Mouse (Mus musculus) intestine, postnatal 0 days (tissue): Measurements from ENCODE around the gene Gm47985. TPM values are rescaled to one million over a fixed set of nuclear protein-coding genes. Genes with fewer than 3 reads are reported as not detected.
"Not testable (repeated sequence)": the region's sequence is repeated elsewhere in the genome, so short reads cannot be mapped to it uniquely, and the experiment has no call there.

Experiments
- ATAC-seq: fragments of 200-750 bp; cut with Nextera tagmentation; 2 replicates; pipeline ENCODE4 v1.8.0; 2017; ENCODE audit warnings: mild to moderate bottlenecking, moderate TSS enrichment, moderate library complexity
- H3K27ac ChIP-seq: fragments of 300-500 bp; sonication (generic); 2 replicates; pipeline ENCODE4 v1.5.1; 2014; ENCODE audit warnings: mild to moderate bottlenecking, low read depth, low read length, moderate library complexity
- H3K27me3 ChIP-seq: fragments of 300-500 bp; sonication (generic); replicated peaks from 2 replicates; pipeline ENCODE4 v1.6.1; 2014; ENCODE audit warnings: low read length, mixed read lengths; ENCODE audit not compliant: control insufficient read depth, insufficient read depth
- H3K36me3 ChIP-seq: fragments of 300-500 bp; sonication (generic); 2 replicates; pipeline ENCODE4 v1.6.1; 2014; ENCODE audit warnings: mild to moderate bottlenecking, moderate library complexity; ENCODE audit not compliant: control insufficient read depth, insufficient read depth
- H3K4me1 ChIP-seq: fragments of 300-500 bp; sonication (generic); replicated peaks from 2 replicates; pipeline ENCODE4 v1.6.1; 2014; ENCODE audit warnings: antibody characterized with exemption, low read length, mixed read lengths; ENCODE audit not compliant: control insufficient read depth, insufficient read depth
- H3K4me2 ChIP-seq: fragments of 300-500 bp; sonication (generic); replicated peaks from 2 replicates; pipeline ENCODE4 v1.6.1; 2014; ENCODE audit warnings: low read depth, mild to moderate bottlenecking, moderate library complexity
- H3K4me3 ChIP-seq: fragments of 300-500 bp; sonication (generic); 2 replicates; pipeline ENCODE4 v1.5.1; 2014; ENCODE audit warnings: low read depth, low read length
- H3K9ac ChIP-seq: fragments of 300-500 bp; sonication (generic); 2 replicates; pipeline ENCODE4 v1.6.1; 2014; ENCODE audit warnings: mild to moderate bottlenecking, low read depth, low read length
- H3K9me3 ChIP-seq: fragments of 300-500 bp; sonication (generic); 2 replicates; pipeline ENCODE4 v1.6.1; 2016; ENCODE audit warnings: mixed run types; ENCODE audit not compliant: control insufficient read depth
- CTCF ChIP-seq: sonication (generic); IDR thresholded peaks from 2 replicates; pipeline ENCODE4 v1.5.1; 2016; ENCODE audit warnings: low read depth, mild to moderate bottlenecking, control low read depth, antibody characterized with exemption, moderate library complexity
- WGBS: fragments of 180-500 bp; shearing (Covaris S2); extraction: QIAGEN DNeasy Blood & Tissue Kit; methylation state at CpG from one replicate; pipeline ENCODE4 v1.1.7; 2014; 5-methylcytosine and 5-hydroxymethylcytosine counted together
- polyA plus RNA-seq: library from polyadenylated mRNA; unstranded; fragments of >200 nt; fragmentation: Nextera tagmentation; extraction: Ambion mirVana; gene quantifications from 2 replicates; pipeline ENCODE4 v1.2.1, GENCODE M21; 2015

Gm47985 gene
- polyA plus RNA-seq, 1 experiment from 2014 or later: 0.08 TPM

DNA sequence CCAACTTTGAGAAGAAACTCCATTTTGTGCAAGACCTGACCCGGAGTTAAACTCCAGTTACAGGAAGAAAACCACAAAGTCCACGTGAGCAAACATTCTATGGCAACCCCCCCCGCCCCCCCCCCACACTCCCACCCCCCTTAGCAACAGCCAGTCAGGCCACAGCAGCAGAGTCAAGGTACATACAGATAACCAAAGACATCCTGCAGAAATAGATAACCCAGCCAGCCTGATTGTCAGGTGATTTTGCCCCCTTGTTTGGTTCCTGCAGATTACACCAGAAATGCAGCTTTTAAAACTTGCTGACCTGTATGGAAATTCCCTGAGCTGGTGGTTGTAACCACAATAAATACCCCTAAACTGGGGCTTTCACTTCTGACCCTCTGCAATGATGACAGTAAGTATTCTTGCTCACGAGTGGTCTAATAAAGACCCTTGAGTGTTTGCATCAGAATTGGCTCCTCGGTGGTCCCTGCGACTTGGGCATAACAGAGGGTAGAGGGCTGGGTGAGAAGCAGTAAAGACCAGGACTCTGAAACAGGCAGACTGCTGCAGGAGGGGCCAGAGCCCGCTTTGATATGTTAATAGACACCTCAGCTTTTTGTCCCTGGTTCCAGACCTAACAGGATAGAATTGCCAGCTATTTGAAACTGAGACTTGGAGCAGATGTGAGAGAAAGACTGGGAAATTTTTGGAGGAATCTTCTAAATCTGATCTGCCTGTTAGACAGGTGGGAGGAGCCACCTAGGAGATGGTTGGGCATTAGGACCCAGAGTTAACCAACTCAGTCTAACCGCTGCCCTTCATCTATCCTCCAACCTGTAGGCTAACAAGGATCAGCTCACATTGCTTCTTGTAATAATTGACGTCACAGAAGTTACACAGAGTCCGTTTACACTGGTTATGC, 5.1 kb upstream of the Gm47985 start:
- Histone ChIP-seq H3K4me3 (no peak overlapping the region), H3K27ac (peak overlapping the region; percentile 71)
- 9% methylated on average over 10 of the region's 10 CpGs for WGBS

DNA sequence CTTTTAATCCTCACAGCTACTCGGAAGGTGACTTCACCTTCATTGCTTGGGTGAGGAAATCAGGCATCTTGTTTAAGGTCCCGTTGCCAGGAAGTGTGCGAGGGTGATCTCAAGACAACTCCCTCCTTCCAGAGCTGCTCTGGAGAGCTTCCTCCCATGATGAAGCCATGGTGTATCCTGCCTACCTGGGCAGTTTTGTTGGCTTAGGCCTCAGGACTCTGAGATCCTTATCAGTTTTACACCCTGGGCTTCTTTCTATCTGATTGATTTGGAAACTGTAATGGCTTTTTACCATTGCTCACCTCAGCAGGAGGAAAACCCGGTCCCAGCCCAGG, 4.4 kb upstream of the Gm47985 start:
- no peak for TF ChIP-seq CTCF
- peak overlapping the region; percentile 71; the same call in 1 of the 2 replicates for H3K27ac ChIP-seq
- H3K4me3 ChIP-seq: no peak overlapping the region

More for the DNA sequence above, 5.1 kb upstream of the Gm47985 start:
- Histone ChIP-seq H3K9me3 (no peaks in the 10 kb centered on the region), H3K36me3 (no peaks in the 10 kb centered on the region), H3K4me1 (no peaks in the 10 kb centered on the region; the same call in 1 of the 2 replicates), H3K27me3 (no peaks in the 10 kb centered on the region), H3K4me2 (peak overlapping the region; percentile 50), H3K9ac (no peak overlapping the region)
- TF ChIP-seq CTCF: no peak
- peak; percentile 97 for ATAC-seq

DNA sequence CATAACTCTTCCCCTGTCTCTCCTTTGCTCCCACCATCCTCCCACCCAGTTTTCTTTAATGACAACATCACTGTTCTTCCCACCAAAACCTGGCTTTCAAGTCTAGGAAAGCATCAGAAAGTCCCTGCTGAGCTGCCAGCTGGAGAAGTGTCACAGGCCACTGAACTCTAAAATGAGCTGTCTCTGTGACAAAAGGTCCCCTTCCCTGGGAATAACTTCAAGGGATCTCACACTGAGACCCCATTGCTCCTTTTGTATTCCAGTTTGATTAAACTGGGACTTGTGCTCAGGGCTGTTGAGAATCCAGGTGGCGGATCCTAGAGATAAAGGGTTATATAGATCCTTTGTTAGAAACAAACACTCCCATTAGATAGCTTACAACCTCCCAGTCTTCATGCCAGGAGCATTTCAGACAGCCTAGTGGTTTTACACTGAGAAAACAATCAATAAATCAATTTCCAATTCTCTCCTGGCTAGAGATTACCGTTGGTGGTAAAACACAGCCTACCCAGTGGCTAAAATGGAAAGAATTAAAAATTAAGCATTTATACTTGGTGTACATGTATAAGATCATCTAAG, 3.7 kb upstream of the Gm47985 start:
- TF ChIP-seq CTCF: no peak
- Histone ChIP-seq H3K4me2 (no peak overlapping the region; the same call in 1 of the 2 replicates), H3K4me3 (no peak overlapping the region), H3K36me3 (no peaks in the 10 kb centered on the region), H3K9me3 (no peaks in the 10 kb centered on the region), H3K4me1 (no peaks in the 10 kb centered on the region; the same call in 1 of the 2 replicates), H3K27me3 (no peaks in the 10 kb centered on the region), H3K9ac (no peak overlapping the region), H3K27ac (peak overlapping the region; percentile 71)
- ATAC-seq: no peak
- WGBS: 34% methylated on average over 2 of the region's 2 CpGs

More for the DNA sequence above, 4.4 kb upstream of the Gm47985 start:
- Histone ChIP-seq H3K9ac (no peak overlapping the region), H3K27me3 (no peaks in the 10 kb centered on the region), H3K4me1 (no peaks in the 10 kb centered on the region; the same call in 1 of the 2 replicates), H3K9me3 (no peaks in the 10 kb centered on the region), H3K36me3 (no peaks in the 10 kb centered on the region), H3K4me2 (peak overlapping the region; percentile 50)
- no peak for ATAC-seq
- 8% methylated on average over 4 of the region's 4 CpGs for WGBS

DNA sequence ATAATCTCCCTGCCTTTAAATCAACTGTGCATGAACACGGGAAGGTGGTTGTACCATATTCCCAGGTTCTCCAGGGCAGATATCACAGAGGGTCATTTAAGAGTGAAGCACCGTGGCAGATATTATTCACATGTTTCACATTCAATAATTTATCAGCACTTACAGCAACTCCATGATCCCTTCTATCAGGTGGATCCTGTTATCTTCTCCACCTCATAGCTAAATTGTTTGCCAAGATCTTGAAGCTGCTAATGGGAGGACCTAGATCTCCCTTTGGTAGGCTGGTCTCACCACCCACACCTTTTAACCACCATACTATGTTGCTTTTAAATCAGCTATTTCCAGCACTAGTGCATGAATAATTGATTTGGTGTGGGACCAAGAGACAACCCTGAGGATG, 2.2 kb upstream of the Gm47985 start:
- H3K36me3 ChIP-seq: no peaks in the 10 kb centered on the region
- no peak overlapping the region for H3K9ac ChIP-seq
- WGBS: 57% methylated on average over 2 of the region's 2 CpGs
- TF ChIP-seq CTCF: no peak
- no peaks in the 10 kb centered on the region for H3K27me3 ChIP-seq
- ATAC-seq: no peak
- no peak overlapping the region for H3K4me2 ChIP-seq
- no peak overlapping the region for H3K4me3 ChIP-seq
- H3K27ac ChIP-seq: no peak overlapping the region
- H3K9me3 ChIP-seq: no peaks in the 10 kb centered on the region
- H3K4me1 ChIP-seq: no peaks in the 10 kb centered on the region; the same call in 1 of the 2 replicates

GRCm38 (mm10) chr1:151186186-151186585, 3.8 kb downstream of the Gm47985 start:
- not testable (repeated sequence) for H3K27ac ChIP-seq, H3K4me2 ChIP-seq, H3K27me3 ChIP-seq, H3K4me3 ChIP-seq, H3K9ac ChIP-seq, H3K36me3 ChIP-seq, H3K9me3 ChIP-seq, ATAC-seq, H3K4me1 ChIP-seq
- WGBS: 83% methylated on average over 3 of the region's 3 CpGs

DNA sequence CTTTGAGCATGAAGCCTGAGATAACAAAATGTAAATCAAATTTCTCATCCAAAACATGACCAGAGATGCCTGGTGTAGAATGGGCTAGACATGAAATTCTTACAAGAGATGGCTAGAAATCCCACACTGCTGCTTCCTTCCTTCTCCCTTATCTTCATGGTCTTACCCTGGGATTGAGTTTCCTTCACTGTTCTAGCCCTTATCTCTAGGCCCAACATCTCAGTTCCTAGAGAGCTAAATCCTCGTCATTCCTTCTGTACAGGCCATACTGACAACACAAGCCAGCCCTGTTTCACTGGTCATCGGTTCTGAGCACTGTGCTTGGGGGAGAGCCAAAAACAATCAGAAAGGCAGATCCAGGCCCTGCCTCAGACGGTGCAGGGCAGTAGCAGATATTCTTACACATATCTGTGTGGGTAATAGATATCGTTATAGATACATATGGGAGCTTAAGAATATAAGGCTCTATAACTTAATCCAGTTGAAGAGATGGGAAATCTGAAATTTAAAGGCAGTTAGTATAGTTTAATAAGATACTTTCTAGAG, 4.6 kb downstream of the Gm47985 start:
- 79% methylated on average over 4 of the region's 4 CpGs for WGBS
- not testable (repeated sequence) for H3K9me3 ChIP-seq, H3K4me1 ChIP-seq, H3K36me3 ChIP-seq, H3K4me3 ChIP-seq, H3K27me3 ChIP-seq, H3K4me2 ChIP-seq, H3K9ac ChIP-seq, ATAC-seq, H3K27ac ChIP-seq
